Mouse (Mus musculus) C2C12 (cell line): ENCODE results near the gene Sept8.

Experiments used
- CEBPB ChIP-seq: IDR thresholded peaks from one replicate; pipeline ENCODE4 v1.6.1; 2011; ENCODE audit warnings: low read depth, mild to moderate bottlenecking, control low read depth, moderate library complexity
- CTCF ChIP-seq: IDR thresholded peaks from one replicate; pipeline ENCODE4 v1.5.1; 2011; ENCODE audit not compliant: control insufficient read depth, insufficient read depth, insufficient read length
- MAX ChIP-seq: IDR thresholded peaks from one replicate; pipeline ENCODE4 v1.6.1; 2011; ENCODE audit warnings: mild to moderate bottlenecking, control low read depth
- MYOD1 ChIP-seq: IDR thresholded peaks from one replicate; pipeline ENCODE4 v1.6.1; 2011; ENCODE audit warnings: low read depth; ENCODE audit not compliant: control insufficient read depth, insufficient read length
- USF1 ChIP-seq: IDR thresholded peaks from one replicate; pipeline ENCODE4 v1.6.1; 2011; ENCODE audit warnings: low read depth, mild to moderate bottlenecking, control low read depth, moderate library complexity

DNA sequence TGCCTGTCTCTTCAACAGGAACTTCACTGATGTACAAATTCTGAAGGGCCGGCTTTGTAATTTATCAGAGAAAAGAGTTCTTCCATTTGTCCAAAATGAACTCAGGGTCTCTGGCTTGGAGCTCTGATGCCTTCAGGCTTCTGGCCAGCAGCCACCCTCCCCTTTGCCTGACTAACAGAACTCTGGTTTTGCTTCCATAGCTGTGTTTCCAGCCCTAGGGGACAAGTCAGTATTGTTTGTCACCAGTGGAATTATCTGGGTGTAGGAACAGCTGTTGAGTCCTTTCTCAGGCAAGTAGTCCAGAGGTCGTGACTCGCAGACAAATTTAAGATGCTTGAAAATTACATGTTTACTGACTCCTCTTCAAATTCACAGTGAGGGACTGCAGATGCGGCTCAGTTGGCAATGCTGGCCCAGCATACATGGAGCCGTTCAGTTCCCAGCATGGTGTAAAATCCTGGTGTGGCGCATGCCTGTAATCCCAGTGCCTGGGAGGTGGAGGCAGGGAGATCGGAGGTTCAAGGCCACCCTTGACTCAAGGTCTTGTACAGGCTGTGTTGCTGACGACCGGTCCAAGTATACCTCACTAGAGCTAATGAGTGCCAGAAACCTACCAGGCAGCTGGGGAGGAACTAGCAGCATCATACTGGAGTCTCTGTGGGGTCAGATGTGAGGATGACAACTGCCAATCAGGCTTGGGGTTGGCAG lies 11.8 kb upstream of the Sept8 start:
- TF ChIP-seq MAX (no peak), CTCF (no peak), MYOD1 (peak; percentile 9), USF1 (no peak), CEBPB (no peak)
